Mouse (Mus musculus) MN1 (cell line): ENCODE results near the gene Ehhadh.
A peak's percentile ranks its signal among the peaks of the same experiment; 100 is the strongest.

Source experiments
- DNase-seq: peaks from one replicate; pipeline ENCODE4 v3.0.0-alpha.2; 2016; ENCODE audit warnings: low spot score

Gene Ehhadh

DNA sequence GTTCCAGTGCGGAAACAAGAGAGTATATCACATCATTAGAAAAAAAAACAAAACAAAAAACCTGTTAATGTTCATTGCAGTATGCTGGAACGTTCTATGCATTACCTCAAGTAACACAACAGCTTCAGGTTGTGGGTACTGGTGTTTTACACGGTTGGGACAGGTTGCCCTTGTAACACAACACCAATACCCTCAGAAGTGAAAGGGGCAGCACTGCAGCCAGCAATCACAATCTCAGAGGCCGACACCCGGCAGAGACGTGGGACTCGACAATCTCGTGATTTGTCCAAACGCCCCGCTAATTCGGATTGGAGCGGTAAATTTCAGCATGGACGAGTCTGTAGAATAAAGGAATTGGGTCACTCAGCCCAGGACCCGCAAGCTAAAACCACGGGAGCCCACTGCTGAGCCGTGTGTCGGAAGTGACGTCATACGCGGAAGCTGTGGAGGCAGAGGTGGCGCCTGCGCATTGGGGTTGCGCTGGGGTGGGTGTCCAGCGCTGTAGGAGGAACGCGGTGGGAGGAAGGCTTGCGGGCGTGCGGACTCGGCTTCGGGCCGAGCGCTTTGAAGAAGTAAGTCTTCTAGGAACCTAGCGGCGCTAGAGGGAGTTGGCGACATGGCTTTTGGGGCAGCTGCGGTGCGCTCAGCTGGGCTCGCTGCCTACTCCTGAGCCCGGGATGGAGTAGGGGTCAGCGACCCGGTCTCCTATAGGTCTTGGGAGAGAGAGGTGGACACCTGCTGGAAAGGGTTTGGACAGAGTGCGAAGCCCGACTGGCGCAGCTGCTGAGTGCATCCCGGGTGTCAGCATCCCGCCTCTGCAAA, 6.5 kb upstream of the Ehhadh start, which contains the start of gene Map3k13:
Gene Map3k13, plus strand, starts transcription at position 472 of the 822 bp plus-strand sequence.
- DNase-seq = peak; percentile 94

DNA sequence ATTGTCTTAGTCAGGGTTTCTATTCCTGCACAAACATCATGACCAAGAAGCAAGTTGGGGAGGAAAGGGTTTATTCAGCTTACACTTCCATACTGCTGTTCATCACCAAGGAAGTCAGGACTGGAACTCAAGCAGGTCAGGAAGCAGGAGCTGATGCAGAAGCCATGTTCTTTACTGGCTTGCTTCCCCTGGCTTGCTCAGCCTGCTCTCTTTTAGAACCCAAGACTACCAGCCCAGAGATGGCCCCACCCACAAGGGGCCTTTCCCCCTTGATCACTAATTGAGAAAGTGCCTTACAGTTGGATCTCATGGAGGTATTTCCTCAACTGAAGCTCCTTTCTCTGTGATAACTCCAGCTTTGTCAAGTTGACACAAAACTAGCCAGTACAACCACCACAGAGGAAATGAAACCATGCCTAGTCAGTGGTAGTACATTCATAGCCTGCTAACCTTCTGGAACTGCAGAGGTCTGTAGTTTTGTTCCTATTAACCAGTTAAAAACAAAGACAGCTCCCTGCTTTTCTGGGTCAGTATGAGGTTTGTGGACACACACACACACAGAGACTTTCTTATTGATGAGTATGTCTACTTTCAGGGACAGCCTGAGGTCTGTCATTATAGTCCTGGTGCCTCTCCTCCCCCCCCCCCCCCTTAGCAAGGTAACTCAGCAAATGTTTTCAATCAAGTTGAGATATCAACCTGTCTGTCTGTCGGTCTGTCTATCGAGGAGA, 5.6 kb upstream of the Ehhadh start:
- DNase-seq = peak; percentile 11

DNA sequence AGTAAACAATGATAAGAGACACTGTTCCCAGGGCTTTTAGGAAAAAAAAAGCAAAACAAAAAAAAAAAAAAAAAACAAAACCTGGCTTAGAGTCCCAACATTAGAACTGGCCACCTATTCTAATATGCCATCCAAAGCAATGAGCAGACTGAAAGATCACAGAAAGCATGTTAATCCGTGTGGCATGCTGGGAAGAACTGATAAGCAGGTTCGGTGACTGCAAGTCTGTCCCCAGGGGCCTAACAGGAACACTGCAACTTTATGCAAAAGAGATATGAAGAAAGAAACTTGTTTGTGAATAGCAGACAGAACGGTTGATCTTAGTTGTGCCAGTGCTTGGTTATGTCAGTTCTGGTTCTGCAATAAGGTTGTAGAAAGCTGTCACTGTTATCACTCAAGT, 4.2 kb upstream of the Ehhadh start:
- DNase-seq = no peak

DNA sequence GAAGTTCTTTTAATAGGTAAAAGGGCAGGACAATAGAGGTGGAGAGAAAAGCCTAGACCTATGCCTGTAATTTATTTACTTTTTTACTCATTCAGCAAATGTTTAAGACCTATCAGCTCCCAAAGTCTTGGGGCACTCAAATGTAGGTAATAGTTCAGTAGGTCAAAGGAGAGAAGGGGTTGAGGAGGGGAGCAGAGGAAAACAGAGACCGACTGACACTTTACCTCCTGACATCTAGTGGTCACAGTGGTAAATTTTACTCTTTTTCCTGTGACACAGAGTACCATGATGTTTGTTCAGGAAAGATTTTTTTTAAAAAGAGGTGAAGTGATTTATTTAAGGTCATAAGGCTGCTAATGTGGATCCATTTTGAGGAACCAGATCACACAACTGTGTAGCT, 2.9 kb upstream of the Ehhadh start:
- no peak for DNase-seq

DNA sequence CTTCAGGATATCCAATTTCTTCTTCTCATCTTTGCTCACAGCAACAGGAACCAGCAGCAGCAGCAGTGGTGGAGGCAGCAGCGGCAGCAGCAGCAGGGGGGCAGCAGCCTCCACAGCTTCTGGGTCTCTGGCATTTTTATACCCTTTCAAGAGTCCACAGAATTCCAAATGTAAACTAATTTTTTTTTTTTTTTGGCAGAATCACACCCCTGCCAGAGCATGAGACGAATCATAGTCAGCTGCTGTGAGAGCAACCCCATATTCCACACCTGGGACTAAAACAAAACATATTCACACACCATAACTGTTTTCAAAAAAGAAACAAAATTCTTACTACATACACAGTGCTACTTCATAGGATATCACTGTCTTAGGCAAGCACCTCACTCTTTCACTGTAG, 1.6 kb upstream of the Ehhadh start:
- DNase-seq = no peak

DNA sequence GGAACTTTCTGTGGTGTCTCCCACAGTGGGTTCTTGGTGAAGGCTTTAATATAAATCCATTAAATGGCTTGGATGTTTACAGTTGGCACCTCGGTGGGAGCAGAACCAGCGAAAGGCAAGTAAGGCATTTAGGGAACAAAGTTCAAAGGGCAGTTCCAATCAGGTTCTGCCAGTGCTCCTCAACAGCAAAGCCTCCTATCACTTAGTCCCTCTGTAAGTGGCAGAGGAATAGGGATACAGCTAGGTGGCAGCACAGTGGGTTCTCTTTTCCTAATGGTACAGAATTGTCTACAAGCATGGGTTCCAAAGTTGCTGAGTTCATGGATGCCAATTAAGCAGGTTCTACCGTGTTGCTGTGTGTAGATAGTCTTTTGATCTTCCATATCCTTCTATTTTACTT, 974 bp upstream of the Ehhadh start:
- DNase-seq = no peak

DNA sequence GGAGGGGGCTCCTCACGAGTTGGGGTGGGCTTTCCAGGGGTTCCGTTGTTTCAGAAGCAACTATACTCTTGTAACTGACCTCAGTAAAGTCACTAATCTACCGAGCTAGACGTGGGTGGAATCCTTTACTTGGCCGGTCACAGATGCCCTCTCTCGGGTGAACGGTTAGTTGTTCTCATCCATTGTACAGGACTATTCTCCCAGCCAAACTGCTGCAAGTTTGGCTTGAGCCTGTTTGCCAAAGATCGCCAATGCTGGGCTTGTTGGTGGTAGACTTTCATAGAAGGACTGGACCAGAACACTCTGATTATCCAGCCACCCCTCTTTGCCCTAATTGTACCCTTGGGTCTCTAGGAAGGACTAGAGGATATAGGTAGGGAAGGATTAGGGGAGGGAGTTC, 1.3 kb downstream of the Ehhadh start:
- no peak for DNase-seq

DNA sequence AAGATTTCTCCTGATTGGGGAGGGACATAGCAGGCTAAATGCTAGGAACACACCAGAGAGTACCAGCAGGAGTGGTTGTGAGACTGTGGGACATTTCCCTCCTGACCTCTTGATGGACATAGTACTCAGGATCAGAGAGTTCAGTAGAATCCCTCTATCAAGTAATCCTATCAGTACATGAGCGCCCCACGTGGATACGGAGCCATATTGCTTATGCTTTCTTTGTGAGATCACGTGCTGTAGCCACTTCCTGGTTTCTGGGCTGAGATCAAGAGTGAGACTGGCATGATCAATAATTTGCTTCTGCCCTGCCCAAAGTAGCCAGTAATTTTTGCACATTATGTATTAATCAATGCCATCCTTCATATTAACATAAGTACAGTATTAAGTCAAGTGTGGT, 2.6 kb downstream of the Ehhadh start:
- no peak for DNase-seq

DNA sequence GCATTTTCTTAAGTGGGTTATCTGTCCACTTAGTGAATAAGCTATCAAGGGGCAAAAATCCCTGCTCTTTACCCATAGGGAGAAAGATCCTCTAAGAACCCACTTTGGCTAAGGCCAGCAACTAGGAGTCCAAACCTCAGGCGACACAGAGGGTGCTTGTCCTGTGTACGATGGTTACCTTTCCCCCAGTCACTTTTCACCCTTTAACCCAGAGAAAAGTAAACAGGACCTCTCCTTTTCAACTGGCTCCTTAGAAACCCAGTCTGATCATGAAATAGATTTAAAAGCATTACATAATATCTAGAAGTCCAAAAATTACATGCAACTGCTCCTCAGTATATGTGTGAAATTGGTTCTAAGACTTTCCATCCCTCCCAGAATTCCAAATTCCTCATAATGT, 4.8 kb downstream of the Ehhadh start:
- DNase-seq = no peak

DNA sequence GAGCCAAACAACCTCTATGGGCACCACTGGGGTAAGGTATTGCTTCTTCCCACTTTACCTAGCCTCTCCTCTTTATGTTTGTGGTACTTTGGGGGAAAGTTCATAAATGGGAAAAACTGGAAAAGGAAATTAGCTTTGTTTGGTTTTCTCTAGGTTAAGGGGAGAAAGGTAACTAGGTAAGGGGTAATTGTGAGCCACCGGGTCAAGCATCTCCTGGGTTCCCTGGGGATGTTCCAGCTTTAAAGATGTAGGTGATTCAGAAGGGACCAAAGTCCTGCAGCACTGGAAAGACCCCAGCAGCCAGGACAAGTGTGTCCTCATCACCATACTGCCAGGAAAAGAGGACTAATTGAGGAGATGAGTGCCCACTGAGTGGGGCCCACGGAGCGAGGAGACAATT, 5.7 kb downstream of the Ehhadh start:
- no peak for DNase-seq

DNA sequence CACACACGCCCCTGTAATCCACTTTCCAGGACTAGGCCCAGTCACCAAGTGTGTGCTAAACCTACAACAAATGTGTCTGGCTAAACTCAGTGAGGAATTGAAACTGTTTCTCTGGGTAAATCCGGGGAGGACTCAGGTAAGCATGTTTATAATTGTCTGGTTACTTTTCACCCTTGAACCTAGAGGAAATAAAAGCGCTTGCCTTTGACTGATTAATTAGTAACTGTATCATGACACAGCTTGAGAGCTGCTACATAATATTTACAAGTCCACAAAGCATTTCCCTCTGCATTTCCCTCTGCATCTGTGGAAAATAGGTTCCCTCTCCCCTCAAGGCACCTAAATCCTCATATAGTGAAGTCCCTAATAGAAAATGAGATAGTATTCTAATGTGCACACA, 6.3 kb downstream of the Ehhadh start:
- DNase-seq = no peak

DNA sequence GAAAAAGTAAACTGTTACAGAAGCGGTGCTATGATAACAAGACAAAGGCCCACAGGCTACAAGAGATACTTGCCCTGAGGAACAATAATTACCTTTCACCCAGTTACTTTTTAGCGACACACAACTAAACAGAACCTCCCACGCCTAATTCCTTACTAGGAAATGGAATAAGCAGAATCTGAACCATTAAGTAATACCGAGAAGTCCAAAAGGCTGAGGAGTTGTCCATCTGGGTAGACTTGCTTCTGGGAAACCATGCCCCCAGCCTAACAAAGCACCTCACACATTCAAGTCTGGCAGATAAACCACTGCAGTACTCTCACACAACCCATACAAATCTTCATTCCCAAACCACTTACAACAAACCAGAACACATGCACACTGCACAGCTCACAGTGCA, 8.5 kb downstream of the Ehhadh start:
- no peak for DNase-seq

DNA sequence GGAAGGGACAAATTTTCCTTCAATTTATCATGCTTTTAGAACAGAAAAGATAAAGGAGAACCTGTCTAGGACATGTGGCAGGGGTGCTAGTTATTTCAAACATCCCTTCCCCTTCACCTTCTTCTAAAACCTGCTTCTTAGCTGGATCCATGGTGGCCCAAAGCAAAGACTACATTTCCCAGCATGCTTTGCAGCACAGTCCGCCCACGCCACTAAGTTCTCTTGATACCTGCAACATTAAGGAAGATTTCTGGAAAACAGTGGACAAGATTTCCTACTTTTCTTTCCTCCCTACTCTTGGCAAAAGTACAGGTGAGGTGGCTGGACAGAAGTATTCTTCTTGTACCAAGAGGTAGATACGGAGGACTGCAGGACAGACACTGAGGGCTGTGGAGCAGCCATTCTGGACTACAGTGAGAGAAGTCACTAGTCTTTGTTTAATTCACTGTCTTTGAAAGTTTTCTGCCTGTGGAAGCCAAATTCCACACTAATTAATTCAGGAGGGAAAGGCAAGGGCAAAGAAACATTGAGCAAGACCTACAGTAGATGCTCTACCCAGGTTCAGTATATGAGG, 9.2 kb downstream of the Ehhadh start:
- no peak for DNase-seq

DNA sequence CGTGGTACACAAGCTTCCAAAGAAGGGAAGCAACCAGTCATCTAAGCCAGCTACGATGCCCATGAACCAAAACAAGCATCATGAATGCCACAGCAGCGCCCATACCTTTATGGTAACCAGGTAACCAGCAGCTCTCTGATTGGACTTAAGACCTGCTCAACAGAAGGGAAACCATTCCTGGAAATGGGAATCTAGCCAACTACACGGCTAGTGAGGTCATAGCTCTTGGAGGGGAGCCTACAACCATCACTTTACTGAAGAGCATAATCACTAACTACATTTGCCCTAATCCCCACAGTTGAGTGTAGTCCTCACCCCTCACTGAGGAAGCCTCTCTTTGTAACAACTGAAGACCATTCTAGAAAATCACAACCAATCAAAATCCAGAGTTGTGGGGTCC, 12.9 kb downstream of the Ehhadh start:
- no peak for DNase-seq

DNA sequence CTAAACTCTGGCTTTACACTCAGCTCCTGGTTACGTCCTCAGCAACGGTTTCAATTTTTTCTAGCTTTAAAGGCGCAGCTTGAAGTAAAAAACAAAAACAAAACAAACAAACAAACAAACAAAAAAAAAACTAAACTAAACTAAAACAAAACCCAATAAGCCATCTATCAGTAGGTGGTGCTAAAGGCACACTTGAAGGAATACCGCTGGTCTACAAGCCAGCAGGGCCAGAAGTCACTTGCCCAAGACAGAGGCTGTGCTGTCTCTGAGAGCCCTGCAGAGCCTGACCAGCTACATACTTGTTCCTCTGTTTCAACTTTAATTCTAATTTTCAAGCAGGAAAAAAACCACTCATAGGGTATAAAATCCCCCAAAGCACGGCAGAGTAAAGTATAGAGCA, 17.9 kb downstream of the Ehhadh start:
- no peak for DNase-seq

DNA sequence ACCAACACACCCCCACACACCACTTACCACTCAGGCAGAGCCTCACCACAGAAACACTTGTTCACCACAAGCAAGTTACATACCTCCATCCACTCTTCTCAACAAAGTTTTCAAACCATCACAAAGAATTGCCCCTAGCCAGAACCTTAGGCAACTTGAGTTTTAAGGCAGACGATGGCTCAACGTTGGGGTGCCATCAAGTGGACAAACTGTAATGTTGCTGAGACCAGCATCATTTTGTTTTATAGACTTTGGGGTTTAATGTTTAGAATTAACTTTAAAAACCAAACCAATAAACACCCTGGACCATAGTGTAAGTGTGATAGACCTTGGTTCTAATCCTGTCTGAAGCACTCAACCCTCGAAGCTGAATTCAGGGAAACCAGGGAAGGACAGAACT, 19.4 kb downstream of the Ehhadh start:
- DNase-seq = no peak

DNA sequence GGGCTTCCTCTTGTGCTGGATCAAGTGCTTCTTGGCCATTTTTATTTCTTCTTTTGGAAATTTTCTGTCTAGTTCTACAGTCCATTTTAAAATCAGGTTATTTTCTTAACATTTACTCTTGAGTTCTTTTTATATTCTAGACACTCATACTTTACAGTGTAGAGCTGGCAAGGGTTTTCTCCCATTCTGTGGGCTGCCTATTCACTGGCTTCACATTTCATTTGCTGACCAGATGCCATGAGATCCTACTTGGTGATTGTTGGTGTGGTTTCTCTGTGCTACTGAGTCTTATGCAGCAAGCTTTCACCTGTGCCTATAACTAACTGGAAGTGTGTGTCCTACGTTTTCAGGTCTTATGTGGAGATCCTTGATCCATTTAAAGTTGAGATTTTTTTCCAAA, 29.2 kb downstream of the Ehhadh start:
- no peak for DNase-seq

DNA sequence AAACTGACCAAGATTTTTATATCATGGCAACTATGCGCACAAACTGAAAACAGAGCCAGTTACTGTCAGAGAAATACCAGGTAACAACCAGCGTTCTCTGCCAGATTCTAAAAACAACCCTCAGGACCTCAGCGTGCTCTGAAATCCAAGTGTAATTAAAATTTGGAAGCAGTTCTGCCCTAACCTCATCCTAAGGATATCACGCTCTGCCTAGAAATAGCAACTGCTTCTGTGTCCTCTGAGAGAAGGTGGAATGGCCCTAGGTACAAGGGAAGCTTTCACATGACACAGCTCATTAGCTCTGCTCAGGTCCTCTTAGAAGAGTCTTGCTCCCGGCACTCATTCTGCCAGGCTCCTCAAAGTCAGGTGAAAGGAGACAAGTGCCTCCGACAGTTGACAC, 44.2 kb downstream of the Ehhadh start:
- no peak for DNase-seq

DNA sequence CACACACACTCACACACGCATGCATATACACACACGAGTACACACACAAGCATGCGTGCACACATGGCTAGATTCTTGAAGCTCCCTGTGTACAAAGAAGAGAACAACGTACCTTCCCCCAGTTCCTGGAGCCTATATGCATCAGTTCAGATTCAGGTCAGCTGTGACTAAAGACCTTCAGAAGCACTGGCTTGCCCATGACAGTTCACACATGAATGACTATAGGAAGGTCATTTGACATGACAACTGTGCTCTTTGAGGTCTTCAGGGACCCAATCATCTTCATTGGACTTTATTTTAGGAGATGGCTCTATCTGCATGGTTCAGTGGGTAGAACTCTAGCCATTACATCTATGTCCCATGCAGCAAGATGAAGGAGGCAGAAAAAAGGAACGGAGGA, 44.7 kb downstream of the Ehhadh start:
- no peak for DNase-seq

DNA sequence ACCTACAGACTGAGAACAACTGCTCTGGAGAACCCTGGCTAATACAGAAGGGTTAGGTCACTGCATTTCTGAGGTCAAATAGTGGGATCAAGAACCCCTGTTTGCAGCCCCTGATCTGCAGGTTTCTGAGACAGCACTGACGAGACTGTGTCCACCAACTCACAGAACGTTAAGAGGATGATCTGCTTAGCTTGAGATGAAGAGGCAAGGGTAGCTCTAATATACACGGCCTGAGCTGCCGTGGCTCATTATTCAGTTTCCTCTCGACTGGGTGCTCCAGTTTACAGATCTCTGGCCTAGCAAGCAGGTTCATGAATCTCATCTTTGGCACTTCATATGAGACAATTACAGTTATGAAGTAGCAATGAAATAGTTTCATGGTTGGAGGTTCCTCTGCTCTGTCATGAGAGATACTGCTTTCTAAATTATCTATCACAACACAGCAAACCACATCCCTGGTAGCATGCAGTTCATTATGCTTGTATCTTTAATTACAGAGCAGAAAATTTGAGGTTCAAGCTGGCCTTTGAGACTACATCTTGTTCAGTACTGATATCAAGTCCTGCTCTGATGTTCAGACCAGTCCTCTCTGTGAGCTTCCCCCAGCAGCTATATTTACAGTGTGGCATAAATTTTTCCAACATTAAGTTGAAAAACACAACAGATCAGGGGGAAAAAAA, 45.3 kb downstream of the Ehhadh start:
- DNase-seq = no peak

DNA sequence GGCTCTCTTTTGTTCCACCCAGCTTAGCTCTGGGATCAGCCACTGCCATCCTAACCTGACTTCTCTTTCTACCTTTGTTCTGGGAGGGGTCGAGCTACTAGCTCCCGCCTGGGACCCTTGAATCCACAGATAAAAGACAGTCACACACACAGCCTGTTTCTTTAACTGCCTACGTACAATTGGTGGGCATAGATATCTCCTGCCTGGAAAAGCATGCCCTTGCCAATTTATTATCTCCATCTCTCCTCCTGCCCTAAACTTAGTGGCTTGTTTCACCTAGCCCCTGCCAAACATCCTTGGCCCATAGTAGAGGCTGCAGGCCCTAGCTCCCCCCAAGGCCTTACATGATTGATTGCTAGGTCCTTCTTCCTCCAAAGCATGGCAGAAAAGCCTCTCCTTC, 46.1 kb downstream of the Ehhadh start:
- DNase-seq = no peak

DNA sequence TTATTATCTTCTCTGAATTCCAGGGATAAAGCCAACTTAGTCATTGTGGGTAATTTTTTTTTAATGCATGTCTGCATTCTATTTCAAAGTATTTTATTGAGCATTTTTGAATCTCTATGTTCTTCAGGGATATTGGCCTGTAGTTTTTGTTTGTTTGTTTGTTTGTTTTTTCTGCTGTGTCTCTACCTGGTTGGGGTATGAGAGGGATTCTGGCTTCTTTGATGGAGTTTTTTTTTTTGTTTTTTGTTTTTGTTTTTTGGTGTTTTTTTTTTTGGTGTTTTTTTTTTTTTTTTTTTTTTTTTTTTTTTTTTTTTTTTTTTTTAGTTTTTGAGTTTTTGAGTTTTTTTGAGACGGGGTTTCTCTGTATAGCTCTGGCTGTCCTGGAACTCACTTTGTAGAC, 52.0 kb downstream of the Ehhadh start:
- DNase-seq = no peak

DNA sequence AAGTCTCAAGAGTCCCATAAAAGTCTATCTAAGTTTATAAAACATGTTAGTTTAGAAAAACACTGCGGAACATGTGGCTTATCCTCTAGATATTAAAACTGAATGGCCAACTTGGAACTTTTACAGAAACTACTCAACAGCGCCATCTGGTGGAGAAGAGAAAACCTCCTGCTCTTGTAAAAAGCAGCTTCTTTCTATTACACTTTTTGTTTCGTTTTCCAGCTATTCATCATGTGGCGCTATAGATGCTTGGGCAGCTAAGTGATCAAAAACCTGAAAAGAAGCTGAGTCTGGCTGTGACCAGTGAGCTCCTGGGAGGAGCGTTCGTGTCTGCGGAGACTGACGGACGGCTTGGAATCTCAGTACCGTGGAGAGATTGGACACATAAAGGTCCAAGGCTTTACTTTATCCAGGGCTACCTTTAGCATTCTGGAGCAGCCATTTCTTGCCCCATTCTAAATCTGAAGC, 59.7 kb downstream of the Ehhadh start:
- peak; percentile 69 for DNase-seq
